Mouse (Mus musculus): Measurements from ENCODE around the gene Nudt12. TPM values are rescaled to one million over a fixed set of nuclear protein-coding genes. Genes with fewer than 3 reads are reported as not detected.

Gene Nudt12
- 5.3 TPM in 2 replicates for polyA plus RNA-seq (2012; rRNA removed)

- Histone ChIP-seq H3K27ac (ENCODE audit: insufficient read depth, low read length) (no peak within 1 kb of the TSS), H3K4me3 (ENCODE audit: insufficient read depth, low read length) (peak within 1 kb of the TSS; percentile 90), H3K4me1 (ENCODE audit: control insufficient read depth, insufficient read depth, low read length) (no peaks in the 10 kb centered on the region)
- TF ChIP-seq CTCF (IDR thresholded peaks at IDR 0.05; ENCODE audit: extremely low read depth, insufficient read depth, low read length): no peak
- 0 out of 2 replicates have a peak, but pooled peaks have one; percentile 20 for TF ChIP-seq POLR2A (IDR thresholded peaks at IDR 0.05; ENCODE audit: extremely low read depth, insufficient read depth, low read length)
Observed at GRCm38 (mm10) chr17:59013091-59013459, at the start of gene Nudt12. Gene Nudt12 (minus strand): TSS chr17:59013372.

- Histone ChIP-seq H3K4me1 (ENCODE audit: control insufficient read depth, insufficient read depth, low read length) (no peaks in the 10 kb centered on the region), H3K27ac (ENCODE audit: insufficient read depth, low read length) (no peak overlapping the region), H3K4me3 (ENCODE audit: insufficient read depth, low read length) (no peak overlapping the region)
- TF ChIP-seq POLR2A (IDR thresholded peaks at IDR 0.05; ENCODE audit: extremely low read depth, insufficient read depth, low read length) (no peak), CTCF (IDR thresholded peaks at IDR 0.05; ENCODE audit: extremely low read depth, insufficient read depth, low read length) (no peak)
Observed at GRCm38 (mm10) chr17:59053306-59053705, 40.1 kb upstream of the Nudt12 start.

- TF ChIP-seq CTCF (IDR thresholded peaks at IDR 0.05; ENCODE audit: extremely low read depth, insufficient read depth, low read length): 0 out of 2 replicates have a peak, but pooled peaks have one; percentile 1
- TF ChIP-seq POLR2A (IDR thresholded peaks at IDR 0.05; ENCODE audit: extremely low read depth, insufficient read depth, low read length): no peak
- Histone ChIP-seq H3K27ac (ENCODE audit: insufficient read depth, low read length) (no peak overlapping the region), H3K4me1 (ENCODE audit: control insufficient read depth, insufficient read depth, low read length) (no peaks in the 10 kb centered on the region), H3K4me3 (ENCODE audit: insufficient read depth, low read length) (no peak overlapping the region)
Observed at GRCm38 (mm10) chr17:59039754-59040153, 26.6 kb upstream of the Nudt12 start.

GRCm38 (mm10) chr17:59033445-59033844, 20.3 kb upstream of the Nudt12 start:
- no peak overlapping the region for H3K27ac ChIP-seq (ENCODE audit: insufficient read depth, low read length)
- TF ChIP-seq CTCF (IDR thresholded peaks at IDR 0.05; ENCODE audit: extremely low read depth, insufficient read depth, low read length) (no peak), POLR2A (IDR thresholded peaks at IDR 0.05; ENCODE audit: extremely low read depth, insufficient read depth, low read length) (no peak)
- no peaks in the 10 kb centered on the region for H3K4me1 ChIP-seq (ENCODE audit: control insufficient read depth, insufficient read depth, low read length)
- no peak overlapping the region for H3K4me3 ChIP-seq (ENCODE audit: insufficient read depth, low read length)

- no peak overlapping the region for H3K27ac ChIP-seq (ENCODE audit: insufficient read depth, low read length)
- TF ChIP-seq POLR2A (IDR thresholded peaks at IDR 0.05; ENCODE audit: extremely low read depth, insufficient read depth, low read length) (no peak), CTCF (IDR thresholded peaks at IDR 0.05; ENCODE audit: extremely low read depth, insufficient read depth, low read length) (no peak)
Observed at GRCm38 (mm10) chr17:59026336-59026735, 13.2 kb upstream of the Nudt12 start.

GRCm38 (mm10) chr17:59024502-59024901, 11.3 kb upstream of the Nudt12 start:
- no peak for TF ChIP-seq POLR2A (IDR thresholded peaks at IDR 0.05; ENCODE audit: extremely low read depth, insufficient read depth, low read length)
- no peak for TF ChIP-seq CTCF (IDR thresholded peaks at IDR 0.05; ENCODE audit: extremely low read depth, insufficient read depth, low read length)
- no peak overlapping the region for H3K27ac ChIP-seq (ENCODE audit: insufficient read depth, low read length)

More at GRCm38 (mm10) chr17:59026336-59026735, 13.2 kb upstream of the Nudt12 start:
- no peaks in the 10 kb centered on the region for H3K4me1 ChIP-seq (ENCODE audit: control insufficient read depth, insufficient read depth, low read length)
- H3K4me3 ChIP-seq (ENCODE audit: insufficient read depth, low read length): no peak overlapping the region

GRCm38 (mm10) chr17:59023971-59024370, 10.8 kb upstream of the Nudt12 start:
- no peak for TF ChIP-seq POLR2A (IDR thresholded peaks at IDR 0.05; ENCODE audit: extremely low read depth, insufficient read depth, low read length)
- no peak for TF ChIP-seq CTCF (IDR thresholded peaks at IDR 0.05; ENCODE audit: extremely low read depth, insufficient read depth, low read length)
- no peaks in the 10 kb centered on the region for H3K4me1 ChIP-seq (ENCODE audit: control insufficient read depth, insufficient read depth, low read length)
- H3K27ac ChIP-seq (ENCODE audit: insufficient read depth, low read length): no peak overlapping the region
- no peak overlapping the region for H3K4me3 ChIP-seq (ENCODE audit: insufficient read depth, low read length)

More at GRCm38 (mm10) chr17:59024502-59024901, 11.3 kb upstream of the Nudt12 start:
- Histone ChIP-seq H3K4me3 (ENCODE audit: insufficient read depth, low read length) (no peak overlapping the region), H3K4me1 (ENCODE audit: control insufficient read depth, insufficient read depth, low read length) (no peaks in the 10 kb centered on the region)

GRCm38 (mm10) chr17:59018666-59019065, 5.5 kb upstream of the Nudt12 start:
- Histone ChIP-seq H3K4me1 (ENCODE audit: control insufficient read depth, insufficient read depth, low read length) (no peaks in the 10 kb centered on the region), H3K27ac (ENCODE audit: insufficient read depth, low read length) (no peak overlapping the region), H3K4me3 (ENCODE audit: insufficient read depth, low read length) (no peak overlapping the region)
- no peak for TF ChIP-seq CTCF (IDR thresholded peaks at IDR 0.05; ENCODE audit: extremely low read depth, insufficient read depth, low read length)
- no peak for TF ChIP-seq POLR2A (IDR thresholded peaks at IDR 0.05; ENCODE audit: extremely low read depth, insufficient read depth, low read length)

- TF ChIP-seq POLR2A (IDR thresholded peaks at IDR 0.05; ENCODE audit: extremely low read depth, insufficient read depth, low read length) (no peak), CTCF (IDR thresholded peaks at IDR 0.05; ENCODE audit: extremely low read depth, insufficient read depth, low read length) (no peak)
- Histone ChIP-seq H3K27ac (ENCODE audit: insufficient read depth, low read length) (no peak overlapping the region), H3K4me1 (ENCODE audit: control insufficient read depth, insufficient read depth, low read length) (no peaks in the 10 kb centered on the region), H3K4me3 (ENCODE audit: insufficient read depth, low read length) (peak overlapping the region; percentile 90)
Observed at GRCm38 (mm10) chr17:59012421-59013090, 616 bp downstream of the Nudt12 start.

Data from cortical plate, adult 2 months (tissue).